Mouse (Mus musculus): Measurements from ENCODE around the gene Anxa6.

The Anxa6 gene

DNA sequence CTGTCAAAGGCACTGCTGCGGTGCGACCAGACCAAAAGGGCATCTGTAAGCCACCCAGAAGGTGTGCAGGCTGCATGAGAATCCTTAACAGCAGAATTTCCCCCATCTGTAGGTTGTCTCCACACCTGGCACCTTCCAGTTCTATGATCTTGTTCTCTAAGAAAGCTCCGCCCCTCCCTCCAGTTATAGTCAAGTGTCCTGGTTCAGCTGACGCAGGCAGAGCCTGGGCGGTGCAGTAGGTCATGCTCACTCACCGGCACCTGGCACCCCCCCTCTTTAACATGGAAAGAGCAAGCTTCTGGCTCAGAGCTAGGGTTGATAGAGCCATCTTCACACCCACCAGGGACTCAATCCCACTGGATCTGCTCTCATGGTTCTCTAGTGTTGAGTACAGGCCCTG is 104.0 kb downstream of the Anxa6 start:
- DNase-seq (ENCODE audit: low read depth, low spot score): no peak

All from telencephalon, adult 2 months (tissue).